Mouse (Mus musculus) cerebellum, postnatal 36 days (tissue): ENCODE results near the gene Gm20823.
"Not testable (repeated sequence)": the region's sequence is repeated elsewhere in the genome, so short reads cannot be mapped to it uniquely, and the experiment has no call there.

Source experiments
- DNase-seq, 2 experiments: peaks; one replicate each; pipeline ENCODE4 v3.0.0; 2021 to 2022; ENCODE audit warnings: mixed read lengths in 2 of 2

Gene Gm20823

GRCm38 (mm10) chrY:62464745-62465144 is at the start of gene Gm20823:
TSS of gene Gm20823 (minus strand) at chrY:62464845.
- DNase-seq = not testable (repeated sequence)
